Mouse (Mus musculus) bone marrow, adult 2 months (tissue): ENCODE measurements around the gene Crlf1. TPM values are rescaled to one million over a fixed set of nuclear protein-coding genes. Genes with fewer than 3 reads are reported as not detected.

Experiments
- H3K27ac ChIP-seq: fragments of 200-500 bp; 2 replicates; pipeline ENCODE4 v1.5.1; 2012; ENCODE audit warnings: low read depth, mild to moderate bottlenecking, control low read depth, inconsistent platforms, low read length; ENCODE audit not compliant: control insufficient read depth, poor library complexity, insufficient read depth
- H3K4me1 ChIP-seq: fragments of 200-500 bp; 2 replicates; pipeline ENCODE4 v1.6.1; 2011; ENCODE audit warnings: low read length; ENCODE audit not compliant: control insufficient read depth, insufficient read depth
- H3K4me3 ChIP-seq: fragments of 200-500 bp; replicated peaks from 2 replicates; pipeline ENCODE3; 2011; ENCODE audit warnings: mild to moderate bottlenecking, low read depth, low read length, control low read depth; ENCODE audit not compliant: control insufficient read depth
- CTCF ChIP-seq: fragments of 200-500 bp; IDR thresholded peaks from 2 replicates; pipeline ENCODE4 v1.5.1; 2011; ENCODE audit warnings: low read length, control low read depth; ENCODE audit not compliant: control insufficient read depth, insufficient read depth
- POLR2A ChIP-seq: fragments of 200-500 bp; IDR thresholded peaks from 2 replicates; pipeline ENCODE4 v1.6.1; 2011; ENCODE audit warnings: low read depth, mild to moderate bottlenecking, control low read depth, low read length, borderline replicate concordance; ENCODE audit not compliant: control insufficient read depth
- WGBS: fragments of 180-500 bp; shearing (Covaris S2); methylation state at CpG from one replicate; pipeline ENCODE4 v1.1.7; 2018; 5-methylcytosine and 5-hydroxymethylcytosine counted together
- polyA plus RNA-seq: library from polyadenylated mRNA; stranded (reverse); fragments of >200 nt; gene quantifications from 2 replicates; pipeline ENCODE4 v1.2.4, GENCODE M21; 2011; ENCODE audit warnings: low replicate concordance; ENCODE audit not compliant: missing spikeins, insufficient read depth, insufficient read length

Crlf1 gene
- polyA plus RNA-seq, 1 experiment: 5.5 TPM

DNA sequence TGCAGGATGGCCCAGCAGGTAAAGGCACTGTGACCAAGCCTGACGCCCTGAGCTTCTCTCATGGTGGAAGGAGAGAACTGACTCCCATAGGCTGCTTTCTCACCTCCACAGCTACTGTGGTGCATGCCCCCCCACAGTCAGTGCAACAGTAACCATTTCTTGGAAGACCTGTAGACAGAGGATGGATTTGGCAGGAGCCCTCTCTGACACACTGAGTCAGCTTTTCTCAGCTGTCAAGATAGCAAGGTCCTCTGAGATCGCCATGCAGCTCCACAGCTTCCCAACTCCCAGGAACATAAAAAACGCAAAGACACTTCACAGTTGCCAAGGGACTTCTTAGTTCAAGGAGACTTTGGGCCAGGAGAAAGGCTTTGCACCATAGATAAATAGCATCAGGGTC, 34.5 kb upstream of the Crlf1 start:
- Histone ChIP-seq H3K4me3 (no peak overlapping the region), H3K4me1 (no peaks in the 10 kb centered on the region), H3K27ac (no peak overlapping the region)
- TF ChIP-seq CTCF (no peak), POLR2A (no peak)
- WGBS: 81% methylated on average over 3 of the region's 3 CpGs

DNA sequence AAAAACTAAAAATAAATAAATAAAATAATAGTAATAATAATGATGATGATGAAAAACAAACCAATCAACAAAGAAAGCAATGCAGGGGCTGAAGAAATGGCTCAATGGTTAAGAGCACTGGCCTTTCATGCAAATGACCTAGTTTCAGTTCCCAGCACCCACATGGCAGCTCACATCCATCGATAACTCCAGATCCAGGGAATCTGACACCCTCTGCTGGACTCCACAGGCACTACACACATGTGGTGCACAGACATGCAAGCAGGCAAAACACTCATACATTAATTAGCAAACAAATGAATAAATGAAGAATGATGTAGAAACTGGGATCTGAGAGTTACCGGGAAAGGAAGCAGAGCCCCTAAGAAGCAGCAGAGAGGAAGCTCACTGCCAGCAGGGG, 33.3 kb upstream of the Crlf1 start:
- no peak overlapping the region for H3K27ac ChIP-seq
- TF ChIP-seq CTCF (no peak), POLR2A (no peak)
- no peak overlapping the region for H3K4me3 ChIP-seq
- H3K4me1 ChIP-seq: no peaks in the 10 kb centered on the region
- WGBS: 87% methylated on average over 2 of the region's 2 CpGs

DNA sequence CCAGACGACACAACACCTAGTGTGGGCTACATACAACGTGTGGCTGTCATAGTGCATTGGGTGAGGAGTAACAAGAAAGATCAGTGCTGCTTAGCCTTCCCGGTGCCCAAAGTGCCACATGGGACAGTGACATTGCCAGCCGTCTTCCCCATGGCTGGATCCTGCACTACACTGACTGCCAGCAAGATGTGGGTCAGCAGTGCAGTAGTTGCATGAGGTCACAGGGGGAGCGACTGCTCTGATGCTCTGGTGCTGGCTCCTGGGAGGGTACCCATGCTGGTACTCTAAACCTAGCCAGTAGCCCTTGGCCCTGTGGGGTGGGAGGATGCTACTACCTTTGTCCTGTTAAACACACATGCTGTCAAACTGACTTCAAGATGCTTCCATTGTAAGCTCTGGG, 32.8 kb upstream of the Crlf1 start:
- Histone ChIP-seq H3K4me3 (no peak overlapping the region), H3K4me1 (no peaks in the 10 kb centered on the region), H3K27ac (no peak overlapping the region)
- no peak for TF ChIP-seq POLR2A
- TF ChIP-seq CTCF: no peak
- 86% methylated on average over 5 of the region's 5 CpGs for WGBS

DNA sequence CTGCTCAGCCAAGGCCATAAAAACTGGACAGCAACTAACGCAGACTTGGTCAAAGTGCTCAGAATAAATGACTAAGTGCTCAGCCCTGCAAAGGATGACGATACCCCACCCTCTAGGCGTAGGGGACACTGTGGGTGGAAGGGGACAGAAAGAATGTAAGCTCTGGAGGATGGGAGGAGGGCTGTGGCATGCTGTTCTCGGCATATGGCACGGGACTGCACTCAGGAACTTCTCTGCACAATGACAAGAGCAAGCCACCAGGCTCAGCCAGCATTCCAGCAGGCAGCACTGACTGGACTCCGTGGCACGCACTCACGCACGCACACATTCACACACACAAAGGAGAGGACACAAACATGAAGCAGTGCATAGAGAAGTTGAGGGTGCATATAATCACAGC, 32.4 kb upstream of the Crlf1 start:
- Histone ChIP-seq H3K4me1 (no peaks in the 10 kb centered on the region), H3K4me3 (no peak overlapping the region), H3K27ac (no peak overlapping the region)
- 88% methylated on average over 9 of the region's 9 CpGs for WGBS
- no peak for TF ChIP-seq POLR2A
- TF ChIP-seq CTCF: no peak

DNA sequence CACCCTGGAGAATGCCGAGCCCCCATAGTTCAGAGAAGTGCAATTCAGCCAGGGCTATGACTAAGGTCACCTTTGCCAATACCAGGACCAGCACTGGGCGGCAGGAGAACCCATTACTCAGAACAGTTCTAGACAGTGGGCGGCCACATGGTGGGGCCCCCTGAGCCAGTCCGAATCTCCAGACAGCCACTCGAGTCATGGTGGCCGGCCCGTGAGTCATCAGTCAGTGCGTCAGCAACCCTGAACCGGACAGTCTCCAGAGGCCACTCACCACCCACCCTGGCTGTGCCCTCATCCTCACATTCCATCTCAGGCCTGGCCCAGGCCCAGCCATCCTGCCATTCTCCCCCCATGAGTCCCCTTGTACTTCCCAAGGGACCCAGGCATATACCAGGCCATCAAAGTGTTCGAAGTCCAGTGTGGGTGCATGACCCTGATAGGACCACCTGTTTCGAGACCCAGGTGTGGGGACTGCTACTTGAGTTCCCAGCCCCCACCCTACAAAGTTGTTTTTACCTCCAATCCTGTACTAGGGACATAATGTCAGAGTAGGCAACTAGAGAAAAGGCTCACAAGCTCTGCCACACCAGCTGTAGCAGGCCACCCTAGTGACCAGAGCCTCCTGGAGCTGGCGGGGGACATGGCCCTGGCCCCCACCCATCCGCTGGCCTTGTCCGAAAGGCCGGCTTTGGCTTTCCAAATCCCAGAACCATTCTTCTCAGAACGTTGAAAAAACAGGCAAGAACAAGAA, 31.0 kb upstream of the Crlf1 start:
- no peak overlapping the region for H3K27ac ChIP-seq
- H3K4me1 ChIP-seq: no peaks in the 10 kb centered on the region
- H3K4me3 ChIP-seq: no peak overlapping the region
- no peak for TF ChIP-seq CTCF
- no peak for TF ChIP-seq POLR2A
- WGBS: 93% methylated on average over 16 of the region's 16 CpGs

DNA sequence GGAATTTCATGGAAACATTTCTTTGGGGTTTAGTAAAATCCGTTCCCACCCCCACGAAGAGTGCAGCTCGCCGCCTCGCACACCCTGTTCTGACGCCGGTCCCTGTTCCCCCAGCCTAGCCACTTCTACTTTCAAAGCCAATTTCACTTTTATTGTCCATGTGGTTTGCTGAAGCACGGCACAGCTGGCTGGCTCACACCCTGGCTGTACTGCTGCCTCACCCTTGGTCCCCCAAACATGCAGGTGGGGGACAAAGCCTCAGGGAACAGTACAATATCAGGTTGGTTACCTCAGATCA, 30.5 kb upstream of the Crlf1 start:
- no peak overlapping the region for H3K4me3 ChIP-seq
- no peak overlapping the region for H3K27ac ChIP-seq
- TF ChIP-seq CTCF: no peak
- no peak for TF ChIP-seq POLR2A
- WGBS: 88% methylated on average over 8 of the region's 8 CpGs
- no peaks in the 10 kb centered on the region for H3K4me1 ChIP-seq

DNA sequence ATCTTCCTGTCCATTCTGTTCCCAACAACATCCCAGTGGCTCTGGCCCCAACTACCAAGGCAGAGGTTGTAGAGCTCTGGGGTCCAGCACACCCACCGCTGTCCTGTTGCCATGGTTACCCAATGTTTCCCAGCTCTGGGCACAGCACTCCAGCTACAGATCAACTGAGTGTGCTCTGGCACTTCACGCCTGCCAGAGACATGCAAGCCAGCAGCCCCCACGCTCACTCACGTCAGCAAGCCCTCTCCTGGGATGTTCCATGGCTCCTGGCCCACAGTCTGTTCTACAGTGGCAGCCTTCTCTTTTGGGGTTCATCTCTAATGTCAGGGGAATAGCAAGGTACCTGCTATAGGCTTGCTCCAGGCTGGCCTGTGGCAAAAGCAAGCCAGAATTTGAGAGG, 29.7 kb upstream of the Crlf1 start:
- WGBS: 88% methylated on average over 4 of the region's 4 CpGs

DNA sequence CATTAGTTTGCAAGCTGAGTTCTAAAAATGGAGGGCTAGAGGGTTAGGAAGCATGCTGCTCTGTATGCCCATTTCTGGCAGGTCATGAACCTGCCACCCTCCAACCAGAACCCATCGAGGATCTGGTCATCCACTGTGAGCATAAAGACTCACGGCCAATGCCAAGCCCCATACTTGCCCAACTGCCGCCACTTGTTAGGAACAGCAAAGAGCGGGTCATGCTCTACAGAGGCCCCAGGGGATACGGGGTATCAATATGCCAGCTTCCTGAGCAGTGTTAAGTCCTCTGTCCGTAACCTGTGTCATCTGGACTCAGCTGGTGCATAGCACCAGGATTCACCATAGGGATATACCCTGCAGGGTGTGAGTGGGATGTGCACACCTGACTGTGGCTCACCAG, 28.8 kb upstream of the Crlf1 start:
- Histone ChIP-seq H3K4me1 (no peaks in the 10 kb centered on the region), H3K4me3 (no peak overlapping the region), H3K27ac (no peak overlapping the region)
- no peak for TF ChIP-seq CTCF
- TF ChIP-seq POLR2A: no peak
- 80% methylated on average over 6 of the region's 6 CpGs for WGBS

More for the DNA sequence above, 29.7 kb upstream of the Crlf1 start:
- Histone ChIP-seq H3K4me1 (no peaks in the 10 kb centered on the region), H3K4me3 (no peak overlapping the region), H3K27ac (peak overlapping the region; percentile 4; the same call in 1 of the 2 replicates)
- TF ChIP-seq CTCF (no peak), POLR2A (no peak)

DNA sequence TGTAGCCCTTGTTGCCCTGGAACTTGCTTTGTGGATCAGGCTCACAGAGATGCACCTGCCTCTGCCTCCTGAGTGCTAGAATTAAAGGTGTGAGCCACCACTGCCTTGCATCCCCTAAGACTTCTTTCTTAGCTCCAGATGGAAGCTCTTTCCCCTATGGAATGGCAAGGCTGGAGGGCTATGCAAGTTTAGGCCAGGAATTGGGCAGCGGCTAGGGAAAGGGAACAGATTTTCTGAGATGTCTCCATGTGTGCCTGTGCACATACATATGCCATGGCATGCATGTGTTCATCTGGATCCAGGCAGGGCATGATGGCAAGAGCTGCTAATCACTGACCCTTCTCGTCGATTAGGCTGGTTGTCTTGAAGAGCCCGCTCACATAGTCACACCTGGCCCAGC, 27.3 kb upstream of the Crlf1 start:
- no peaks in the 10 kb centered on the region for H3K4me1 ChIP-seq
- WGBS: 95% methylated on average over 4 of the region's 4 CpGs
- no peak overlapping the region for H3K27ac ChIP-seq
- TF ChIP-seq CTCF (no peak), POLR2A (no peak)
- no peak overlapping the region for H3K4me3 ChIP-seq
